Mouse (Mus musculus): Measurements from ENCODE around the gene Prpsap1.

The Prpsap1 gene

DNA sequence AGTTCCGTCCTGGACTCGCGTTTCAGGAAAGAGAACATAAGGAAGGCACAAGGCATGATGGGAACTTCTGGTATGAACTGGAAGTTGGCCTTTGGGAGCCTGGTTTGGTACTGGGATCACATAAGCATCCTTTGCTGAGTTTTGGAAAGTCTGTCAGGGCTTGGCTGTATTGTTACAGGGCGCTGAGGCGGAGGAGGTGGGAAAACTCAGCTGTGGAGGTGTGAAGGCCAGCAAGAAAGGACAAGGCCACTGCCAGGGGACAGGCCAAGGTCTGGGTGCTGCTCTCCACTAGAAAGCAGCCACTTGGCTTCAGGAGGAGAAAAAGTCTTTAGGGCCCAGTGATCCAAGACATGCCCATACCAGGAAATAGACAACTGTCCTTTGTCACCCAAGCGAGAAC is 50.7 kb downstream of the Prpsap1 start:
- no peak for DNase-seq (ENCODE audit: low read depth)

DNA sequence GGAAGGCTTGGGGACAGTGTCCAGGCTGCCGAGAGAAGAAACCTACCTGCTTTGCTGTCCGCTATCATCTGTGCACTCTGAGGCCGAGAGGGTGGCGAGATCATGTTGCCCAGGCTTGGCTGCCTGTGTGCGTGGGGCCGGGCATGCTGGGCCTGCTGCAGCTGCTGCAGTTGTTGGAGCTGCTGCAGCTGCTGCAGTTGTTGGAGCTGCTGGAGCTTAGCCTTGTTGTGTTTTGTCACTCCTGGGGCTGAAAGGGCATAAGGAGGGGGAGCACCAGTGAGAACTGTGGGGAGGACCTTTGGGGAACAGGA is 51.2 kb downstream of the Prpsap1 start:
- DNase-seq (ENCODE audit: low read depth) = no peak

GRCm38 (mm10) chr11:116442129-116442866 is 51.7 kb downstream of the Prpsap1 start:
- DNase-seq (ENCODE audit: low read depth) = no peak

DNA sequence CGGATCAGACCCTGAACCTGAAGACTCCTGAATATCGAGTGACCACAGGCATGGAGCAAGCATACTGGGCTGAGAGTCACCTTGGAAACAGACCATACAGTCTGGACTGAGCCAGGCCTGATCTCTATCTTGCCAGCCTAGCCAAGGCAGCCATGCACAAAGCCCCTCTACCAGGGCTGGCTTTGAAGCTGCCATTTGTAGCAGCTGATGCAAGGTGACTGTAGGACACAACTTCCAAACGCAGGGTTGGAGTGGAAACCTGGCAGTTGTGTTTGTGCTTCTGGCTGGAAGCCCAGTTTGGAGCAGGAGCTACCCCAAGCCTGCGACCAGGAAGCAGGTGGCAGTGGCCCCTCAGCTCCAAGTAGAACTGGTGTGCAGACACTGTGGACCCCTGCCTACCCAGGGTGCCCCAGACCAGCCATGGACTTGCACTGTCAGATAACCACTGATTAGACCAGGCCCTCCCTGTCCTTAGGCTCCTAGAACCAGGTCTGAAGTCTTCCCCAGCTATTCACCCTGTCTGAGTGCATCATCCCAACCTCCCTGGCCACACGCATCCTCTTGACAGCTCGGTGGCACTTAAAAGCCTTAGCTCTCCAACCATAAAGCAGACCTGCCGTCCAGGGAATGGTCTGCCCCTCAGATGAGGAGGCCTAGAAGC is 53.5 kb downstream of the Prpsap1 start:
- no peak for DNase-seq (ENCODE audit: low read depth)

- DNase-seq (ENCODE audit: low read depth) = no peak
Observed at GRCm38 (mm10) chr11:116439269-116440240, 54.4 kb downstream of the Prpsap1 start.

- no peak for DNase-seq (ENCODE audit: low read depth)
Observed at GRCm38 (mm10) chr11:116437541-116437940, 56.5 kb downstream of the Prpsap1 start.

DNA sequence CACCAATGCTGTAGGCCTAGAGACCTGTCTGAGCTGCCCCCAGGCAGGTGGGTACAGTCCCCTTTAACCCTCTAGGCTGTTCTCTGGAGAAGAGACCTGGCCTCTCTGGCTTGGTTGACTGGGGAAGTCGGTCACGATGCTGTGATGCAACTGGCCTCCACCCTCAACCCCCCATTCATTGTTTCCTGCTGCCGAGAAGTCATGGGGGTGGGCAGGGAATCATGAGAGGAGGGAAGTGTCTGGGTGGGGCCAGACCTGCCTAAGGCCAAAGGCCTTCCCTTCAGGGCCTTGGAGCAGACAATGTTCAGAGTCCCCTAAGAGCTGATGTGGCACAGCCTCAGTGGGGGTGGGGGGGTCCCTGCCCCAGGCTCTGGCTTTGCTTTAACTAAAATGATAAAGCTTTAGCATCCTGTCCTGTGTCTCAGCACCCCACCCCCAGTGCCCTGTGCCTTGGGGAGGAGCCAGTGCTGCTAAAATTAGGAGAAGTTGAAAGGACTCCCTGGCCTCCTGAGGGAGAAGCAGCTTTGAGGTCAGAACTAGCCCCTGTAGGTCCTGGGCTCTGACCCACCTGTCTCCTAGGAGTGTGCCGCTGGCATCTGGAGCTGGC is 57.2 kb downstream of the Prpsap1 start:
- no peak for DNase-seq (ENCODE audit: low read depth)

GRCm38 (mm10) chr11:116435992-116436724 is 57.8 kb downstream of the Prpsap1 start:
- DNase-seq (ENCODE audit: low read depth) = no peak

DNA sequence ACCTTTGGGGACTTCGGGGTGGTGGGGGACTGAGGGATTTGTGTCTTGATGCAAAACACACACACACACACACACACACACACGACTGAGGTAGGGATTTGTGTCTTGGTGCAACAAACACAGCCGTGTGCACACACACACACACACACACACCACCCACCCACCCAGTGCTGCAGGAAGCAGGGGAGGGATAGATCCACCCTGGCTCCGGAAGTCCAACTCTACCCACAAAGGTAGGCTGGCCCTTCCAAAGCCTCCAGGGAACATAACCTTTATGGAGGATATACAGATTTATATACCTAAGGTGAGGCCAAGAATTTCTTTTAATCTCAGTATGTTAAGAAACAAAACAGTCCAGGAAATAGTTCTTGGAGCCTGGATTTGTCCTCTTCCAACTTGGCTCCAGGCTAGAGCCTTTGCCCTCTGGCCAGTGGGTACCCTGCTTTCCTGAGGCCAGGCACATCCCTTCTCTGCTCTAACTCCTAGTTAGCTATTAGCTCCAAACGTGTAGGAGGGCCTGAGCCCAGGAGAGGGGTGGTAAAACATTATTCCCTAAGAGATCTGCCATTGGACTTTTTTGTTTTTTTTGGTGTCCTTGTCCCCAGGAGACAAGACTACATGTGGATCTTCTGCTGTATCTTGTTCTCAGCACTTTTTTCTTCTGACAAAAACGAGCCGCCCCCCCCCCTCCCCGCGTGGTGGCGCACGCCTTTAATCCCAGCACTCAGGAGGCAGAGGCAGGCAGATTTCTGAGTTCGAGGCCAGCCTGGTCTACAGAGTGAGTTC is 58.8 kb downstream of the Prpsap1 start:
- DNase-seq (ENCODE audit: low read depth) = no peak

DNA sequence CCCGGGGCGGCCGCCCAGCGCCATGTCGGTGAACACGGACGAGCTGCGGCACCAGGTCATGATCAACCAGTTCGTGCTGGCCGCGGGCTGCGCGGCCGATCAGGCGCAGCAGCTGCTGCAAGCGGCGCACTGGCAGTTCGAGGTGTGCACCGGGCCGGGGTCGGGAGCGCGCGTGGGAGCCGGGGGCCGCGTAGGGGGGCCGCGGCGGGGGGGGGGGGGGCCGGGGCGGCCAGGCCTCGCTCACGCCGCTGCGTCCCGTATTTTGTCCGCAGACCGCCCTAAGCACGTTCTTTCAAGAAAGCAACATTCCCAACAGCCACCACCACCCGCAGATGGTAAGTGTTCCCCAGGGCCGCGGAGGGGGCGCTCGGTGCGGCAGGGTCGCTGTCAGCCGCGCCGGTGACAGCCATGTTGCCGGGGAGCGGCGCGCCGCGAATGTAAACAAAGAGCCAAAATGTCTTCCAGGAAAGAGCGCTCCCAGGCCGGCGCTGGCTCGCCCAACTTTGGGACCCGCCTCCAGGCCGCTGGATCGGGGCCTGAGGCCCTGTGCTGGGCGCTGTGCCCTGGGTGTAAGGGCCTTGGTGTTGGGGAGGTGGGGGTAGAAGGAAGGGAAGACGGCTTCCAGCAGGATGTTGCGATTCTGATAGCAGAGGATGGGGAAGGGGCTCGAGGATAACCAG is 59.6 kb downstream of the Prpsap1 start:
- DNase-seq (ENCODE audit: low read depth) = peak; percentile 46

DNA sequence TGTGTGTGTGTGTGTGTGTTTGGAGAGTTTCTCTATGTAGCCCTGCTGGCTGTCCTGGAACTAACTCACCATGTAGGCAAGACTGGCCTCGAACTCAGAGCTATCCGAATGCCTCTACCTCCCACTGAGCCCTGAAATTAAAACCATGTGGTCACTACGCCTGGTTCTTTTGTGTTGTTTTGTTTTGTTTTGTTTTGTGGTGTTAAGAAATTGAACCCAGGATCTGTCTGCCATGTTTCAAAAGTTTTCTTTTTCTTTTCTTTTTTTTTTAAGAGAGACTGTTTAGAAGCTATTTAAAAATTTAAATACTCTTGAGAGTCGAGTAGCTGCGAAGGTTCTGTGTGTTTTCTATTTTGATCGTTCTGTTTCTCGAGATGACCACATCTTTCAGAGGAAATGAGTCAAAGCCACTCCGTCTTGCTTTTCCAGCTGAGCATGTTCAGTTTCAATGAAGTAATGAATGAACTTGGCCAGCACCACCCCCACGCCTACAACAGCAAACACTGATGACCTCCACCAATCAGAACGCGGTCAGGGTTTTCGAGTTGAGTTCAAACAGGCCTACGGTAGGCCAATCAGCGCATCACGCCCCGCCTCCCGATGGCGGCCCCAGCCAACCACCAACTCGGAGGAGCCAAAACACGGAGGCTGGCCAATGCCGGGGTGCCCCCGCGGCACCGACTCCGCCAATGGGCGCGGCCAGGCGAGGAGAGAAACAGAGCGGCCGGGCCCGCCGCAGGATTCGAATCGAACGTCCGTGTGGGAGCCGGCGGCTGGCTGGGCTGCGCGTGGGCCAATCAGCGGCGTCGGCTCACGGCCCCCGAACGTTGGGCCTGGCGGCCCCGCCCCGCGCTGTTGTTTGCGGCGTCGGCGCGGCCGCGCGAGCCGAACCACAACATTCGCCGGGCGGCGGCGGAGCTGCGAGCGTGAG is 60.4 kb downstream of the Prpsap1 start, which contains the start of gene Ubald2:
TSS of gene Ubald2 (plus strand) at position 739 of the 931 bp plus-strand sequence.
- peak; percentile 99 for DNase-seq (ENCODE audit: low read depth)

- no peak for DNase-seq (ENCODE audit: low read depth)
Observed at GRCm38 (mm10) chr11:116432593-116433355, 61.2 kb downstream of the Prpsap1 start.

- DNase-seq (ENCODE audit: low read depth) = no peak
Observed at GRCm38 (mm10) chr11:116432127-116432526, 61.9 kb downstream of the Prpsap1 start.

GRCm38 (mm10) chr11:116431428-116432077 is 62.4 kb downstream of the Prpsap1 start:
- no peak for DNase-seq (ENCODE audit: low read depth)

DNA sequence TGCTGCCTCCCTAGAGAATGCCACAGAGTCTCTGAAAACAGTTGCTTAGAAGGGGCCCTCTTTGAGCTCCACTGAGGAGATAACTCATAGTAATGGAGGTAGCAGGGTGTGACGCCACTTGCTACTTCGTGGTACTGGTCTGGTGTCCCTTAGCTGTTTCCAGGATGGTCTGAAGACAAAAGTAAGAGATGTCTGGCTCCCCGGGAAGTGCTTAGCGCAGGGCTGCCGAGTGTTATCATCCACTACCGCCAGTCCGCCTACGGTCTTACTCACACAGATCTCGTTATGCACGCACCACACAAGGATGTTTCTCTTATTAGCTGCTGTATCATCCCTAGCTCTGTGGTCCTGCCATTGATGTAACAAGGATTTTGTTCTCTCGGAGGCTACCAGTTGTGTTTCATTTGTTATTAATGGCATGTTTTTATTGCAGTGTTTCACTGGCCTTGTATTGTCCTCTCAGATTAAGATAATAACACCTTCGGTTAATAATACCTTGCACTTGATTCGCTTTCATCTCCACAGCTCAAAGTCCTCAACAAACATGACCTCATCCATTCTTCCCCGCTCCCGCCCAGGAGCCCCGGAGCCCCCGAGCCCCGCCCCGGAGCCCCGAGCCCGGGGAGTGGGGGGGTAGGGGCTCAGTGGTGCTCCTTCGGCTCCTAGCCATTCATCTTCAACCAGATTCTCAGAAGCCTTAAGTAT is 63.1 kb downstream of the Prpsap1 start:
- peak; percentile 44 for DNase-seq (ENCODE audit: low read depth)

- DNase-seq (ENCODE audit: low read depth) = no peak
Observed at GRCm38 (mm10) chr11:116429862-116430613, 64.0 kb downstream of the Prpsap1 start.

Measured in c-Kit-positive CD71-positive TER-119-negative erythroid progenitor cells, embryonic 14.5 days (primary cell).